Mouse (Mus musculus) layer of hippocampus, adult 9-11 months (tissue): ENCODE results near the gene Pdzd3.

Experiments
- DNase-seq: peaks from one replicate; pipeline ENCODE4 v3.0.0; 2022

The Pdzd3 gene

GRCm38 (mm10) chr9:44249181-44250146 is 1.8 kb downstream of the Pdzd3 start:
- DNase-seq: peak; percentile 78

GRCm38 (mm10) chr9:44247907-44248306 is 3.4 kb downstream of the Pdzd3 start:
- no peak for DNase-seq

GRCm38 (mm10) chr9:44243621-44244020 is 7.7 kb downstream of the Pdzd3 start:
- DNase-seq: no peak

DNA sequence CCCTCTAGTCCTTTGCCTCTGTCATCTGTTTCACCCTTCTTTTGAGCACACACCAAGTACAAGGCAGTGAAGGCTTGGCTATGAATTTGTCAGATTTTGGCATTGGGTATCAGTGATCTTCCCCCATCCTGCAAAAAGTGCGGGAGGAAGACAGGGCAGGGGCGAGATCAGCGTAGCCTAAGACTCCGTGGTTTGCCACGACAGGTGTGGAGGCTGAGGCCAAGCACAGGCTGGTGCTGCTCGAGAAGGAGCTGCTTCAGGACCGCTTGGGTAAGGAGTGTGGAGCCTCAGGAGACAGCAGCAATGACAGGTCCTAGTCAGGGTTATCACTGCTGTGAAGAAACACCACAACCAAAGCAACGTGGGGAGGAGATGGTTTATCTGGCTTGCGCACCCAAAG is 9.9 kb downstream of the Pdzd3 start:
- no peak for DNase-seq

DNA sequence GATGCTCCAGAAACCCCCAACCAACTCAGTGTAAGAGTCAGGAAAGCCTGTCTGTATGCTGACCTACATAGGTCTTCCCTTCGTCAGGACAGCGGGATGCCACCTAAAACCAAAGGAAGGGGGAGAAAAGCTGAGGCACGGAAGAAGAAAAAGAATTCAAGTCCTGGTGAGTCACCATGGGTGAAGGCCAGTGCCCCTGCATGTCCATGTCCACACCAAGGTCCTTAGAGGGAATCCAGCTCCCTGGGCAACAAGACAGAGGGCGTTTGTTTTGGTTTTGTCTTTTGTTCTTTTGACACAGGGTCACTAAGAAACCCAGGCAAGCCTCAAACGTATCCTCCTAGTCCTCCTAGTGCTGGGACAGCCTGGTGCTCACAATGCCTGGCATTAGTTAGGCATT is 10.4 kb downstream of the Pdzd3 start:
- peak; percentile 32 for DNase-seq

DNA sequence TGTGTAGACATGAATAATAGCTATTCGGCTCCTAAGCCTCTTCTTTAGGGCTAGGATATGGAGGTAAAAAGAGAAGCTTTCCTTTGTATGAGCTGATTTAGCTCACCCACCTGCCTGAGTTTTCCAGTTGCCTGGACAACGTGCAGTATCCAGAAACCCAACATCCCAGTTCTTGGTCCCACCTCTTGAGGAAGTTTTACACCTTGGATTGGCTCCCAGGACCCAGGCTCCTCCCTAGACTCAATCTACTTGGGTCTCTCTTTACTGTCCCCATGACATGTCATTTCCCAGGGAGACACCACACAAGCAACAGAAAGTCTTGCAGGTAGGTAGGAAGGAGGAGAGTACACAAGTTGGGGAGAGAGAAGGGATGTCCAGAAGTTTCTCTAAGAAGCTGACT is 10.9 kb downstream of the Pdzd3 start, which contains the start of gene Ccdc153:
TSS of gene Ccdc153 (plus strand) at position 278 of the 400 bp plus-strand sequence.
- no peak for DNase-seq

DNA sequence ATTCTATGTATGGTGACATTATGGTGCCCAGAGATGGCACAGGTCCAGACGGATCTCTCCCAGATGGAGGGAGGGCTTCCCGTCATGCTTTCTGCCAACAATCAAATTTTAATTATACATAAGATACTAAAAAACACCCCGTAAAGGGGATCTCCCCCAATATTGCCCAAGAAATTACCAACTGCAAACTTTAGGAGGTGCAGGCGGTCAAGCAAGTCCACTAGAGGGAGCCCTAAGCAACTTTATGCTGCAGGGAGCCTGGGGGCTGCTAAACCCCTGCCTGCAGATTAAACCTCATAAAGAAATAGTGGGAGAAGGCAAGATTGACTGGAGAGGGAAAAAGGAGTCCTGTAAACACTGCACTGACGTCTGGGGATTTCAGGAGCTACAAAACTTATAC is 11.8 kb downstream of the Pdzd3 start:
- DNase-seq: no peak

GRCm38 (mm10) chr9:44238501-44239190 is 12.6 kb downstream of the Pdzd3 start:
- DNase-seq: no peak

- DNase-seq: no peak
These were observed 14.1 kb downstream of the Pdzd3 start for GRCm38 (mm10) chr9:44237128-44237527.

GRCm38 (mm10) chr9:44236601-44237000 is 14.7 kb downstream of the Pdzd3 start:
- DNase-seq: no peak

GRCm38 (mm10) chr9:44234479-44235427 is 16.5 kb downstream of the Pdzd3 start:
- DNase-seq: peak; percentile 66

GRCm38 (mm10) chr9:44233802-44234478 is 17.3 kb downstream of the Pdzd3 start, which contains the start of gene Cbl:
Cbl (minus strand) TSS chr9:44234049.
- peak; percentile 98 for DNase-seq

- no peak for DNase-seq
These were observed 18.1 kb downstream of the Pdzd3 start for GRCm38 (mm10) chr9:44233021-44233801.

GRCm38 (mm10) chr9:44231609-44232008 is 19.7 kb downstream of the Pdzd3 start:
- DNase-seq: no peak

- DNase-seq: peak; percentile 49
These were observed 25.3 kb downstream of the Pdzd3 start for GRCm38 (mm10) chr9:44225993-44226392.

- peak; percentile 32 for DNase-seq
These were observed 37.7 kb downstream of the Pdzd3 start for GRCm38 (mm10) chr9:44213538-44213937.

GRCm38 (mm10) chr9:44212406-44212805 is 38.9 kb downstream of the Pdzd3 start:
- no peak for DNase-seq

DNA sequence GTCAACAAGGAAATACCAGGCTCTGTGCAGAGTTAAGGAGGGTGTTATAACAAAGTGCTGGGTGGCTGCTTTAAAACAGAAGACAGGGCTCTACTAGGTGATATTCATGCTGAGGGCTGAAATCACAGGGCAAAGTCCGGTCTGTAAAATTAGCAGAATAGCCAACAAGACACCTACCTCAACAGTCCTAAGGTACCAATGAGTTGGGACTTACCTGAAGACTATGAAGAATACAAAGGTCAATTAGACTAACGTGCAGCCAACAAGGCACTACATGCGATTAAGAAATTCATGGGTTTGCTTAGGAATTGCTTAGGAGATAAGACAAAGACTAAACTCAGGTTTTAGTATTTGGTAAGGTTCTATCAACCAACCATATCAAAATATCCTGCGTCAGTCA is 41.9 kb downstream of the Pdzd3 start:
- DNase-seq: no peak

GRCm38 (mm10) chr9:44207840-44208239 is 43.4 kb downstream of the Pdzd3 start:
- DNase-seq: no peak

DNA sequence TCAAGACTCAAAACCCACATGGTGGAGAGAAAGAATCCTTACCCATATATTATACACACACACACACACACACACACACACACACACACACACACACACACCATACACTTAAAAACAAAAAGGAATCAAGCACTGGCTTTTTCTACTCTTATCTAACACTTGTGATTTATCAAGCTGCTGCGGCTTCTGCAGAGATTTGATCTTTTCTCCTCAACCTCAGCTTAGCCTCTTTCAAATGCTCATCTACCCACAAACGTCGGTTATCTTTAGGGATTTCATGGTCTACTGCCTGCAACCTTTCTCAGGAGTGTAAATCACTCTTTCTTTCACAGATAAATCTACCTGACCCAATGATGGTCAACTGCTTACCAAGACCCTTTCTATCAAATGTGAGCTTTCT is 50.8 kb downstream of the Pdzd3 start:
- no peak for DNase-seq

DNA sequence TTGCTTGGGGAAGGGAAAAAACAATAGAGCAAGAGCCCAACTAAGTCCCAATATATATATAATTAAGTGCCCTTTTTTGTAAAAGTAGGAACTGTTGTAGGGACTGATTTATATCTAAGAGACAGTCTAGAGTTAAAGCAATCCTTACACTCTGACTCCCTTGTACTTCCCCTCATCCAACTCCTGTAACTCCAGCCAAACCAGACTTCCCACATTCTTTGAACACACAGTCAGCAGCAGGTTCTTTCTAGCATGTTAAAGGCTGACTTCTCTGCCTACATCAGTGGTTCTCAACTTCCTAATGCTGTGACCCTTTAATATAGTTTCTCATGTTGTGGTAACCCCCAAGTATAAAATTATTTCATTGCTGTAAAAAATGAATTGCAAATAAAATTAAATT is 51.7 kb downstream of the Pdzd3 start:
- no peak for DNase-seq
